Mouse (Mus musculus) embryonic fibroblast, embryonic 13.5 days (primary cell): ENCODE measurements around the gene Dnm3.

Source experiments
- CTCF ChIP-seq: IDR thresholded peaks from 2 replicates; pipeline ENCODE4 v1.5.1; 2011; ENCODE audit warnings: mild to moderate bottlenecking, control low read depth, low read length, moderate library complexity, borderline replicate concordance; ENCODE audit not compliant: insufficient read depth
- POLR2A ChIP-seq: IDR thresholded peaks from 2 replicates; pipeline ENCODE4 v1.6.1; 2011; ENCODE audit warnings: low read depth, mild to moderate bottlenecking, control low read depth, low read length, moderate library complexity

- TF ChIP-seq CTCF: no peak
- no peak for TF ChIP-seq POLR2A
These were observed 296.5 kb downstream of the Dnm3 start for GRCm38 (mm10) chr1:162181187-162181975.
